Mouse (Mus musculus) heart, postnatal 4 days (tissue): ENCODE data around the gene Nxph3. TPM values are rescaled to one million over a fixed set of nuclear protein-coding genes. Genes with fewer than 3 reads are reported as not detected.

ENCODE experiments used
- DNase-seq: peaks from one replicate; pipeline ENCODE4 v3.0.0; 2021
- total RNA-seq, 2 experiments: library from RNA; stranded (reverse); gene quantifications; 2 replicates each; pipeline ENCODE4 v1.2.3; 2021

The Nxph3 gene
- 1 to 10 TPM; 1.0 to 1.1 TPM for total RNA-seq

DNA sequence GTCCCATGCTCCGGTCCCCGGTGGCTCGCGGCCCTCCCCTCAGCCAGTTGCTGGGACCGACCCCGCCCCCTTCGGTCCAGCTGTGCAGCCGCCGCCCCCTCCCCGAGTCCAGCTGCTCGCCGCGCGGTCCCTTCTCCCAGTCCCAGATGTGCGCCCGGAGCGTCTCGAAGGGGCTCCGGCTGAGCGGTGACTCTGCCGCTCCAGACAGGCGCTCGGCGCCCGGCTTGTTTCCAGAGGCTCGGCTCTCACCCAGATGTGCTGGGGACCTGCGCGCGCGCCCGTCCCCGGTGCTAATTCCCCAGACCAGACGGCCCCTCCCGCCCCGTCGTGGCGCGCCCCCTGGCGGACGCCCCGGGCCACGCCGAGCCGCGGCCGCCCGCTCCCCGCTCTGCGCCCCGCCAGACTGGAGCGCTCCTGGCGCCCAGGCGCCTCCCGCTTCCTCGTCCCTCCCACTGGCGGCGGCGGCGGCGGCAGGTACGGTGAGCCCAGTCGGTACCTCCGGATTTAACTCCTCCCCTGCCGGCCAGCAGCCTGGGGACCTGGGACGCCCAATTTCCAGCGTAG lies at the start of gene Nxph3:
Gene Nxph3, minus strand, starts transcription at position 273 of the 564 bp plus-strand sequence.
- DNase-seq: peak; percentile 81

DNA sequence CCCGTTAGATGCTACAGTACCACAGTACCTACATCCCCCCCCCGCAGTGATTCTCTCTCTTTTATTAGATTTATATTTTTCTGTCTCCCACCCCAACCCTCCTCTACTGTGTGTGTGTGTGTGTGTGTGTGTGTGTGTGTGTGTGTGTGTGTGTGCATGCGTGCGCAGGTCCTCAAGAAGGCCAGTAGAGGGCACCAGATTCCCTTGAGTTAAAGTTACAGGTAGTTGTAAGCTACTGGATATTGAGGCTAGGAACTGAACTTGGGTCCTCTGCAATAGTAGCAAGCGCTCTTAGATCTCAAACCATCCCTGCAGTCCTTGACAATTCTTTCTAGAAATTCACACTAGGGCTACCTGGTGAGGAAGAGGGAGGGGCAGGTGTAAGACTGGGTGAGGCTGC lies 49.5 kb upstream of the Nxph3 start:
- DNase-seq: no peak

DNA sequence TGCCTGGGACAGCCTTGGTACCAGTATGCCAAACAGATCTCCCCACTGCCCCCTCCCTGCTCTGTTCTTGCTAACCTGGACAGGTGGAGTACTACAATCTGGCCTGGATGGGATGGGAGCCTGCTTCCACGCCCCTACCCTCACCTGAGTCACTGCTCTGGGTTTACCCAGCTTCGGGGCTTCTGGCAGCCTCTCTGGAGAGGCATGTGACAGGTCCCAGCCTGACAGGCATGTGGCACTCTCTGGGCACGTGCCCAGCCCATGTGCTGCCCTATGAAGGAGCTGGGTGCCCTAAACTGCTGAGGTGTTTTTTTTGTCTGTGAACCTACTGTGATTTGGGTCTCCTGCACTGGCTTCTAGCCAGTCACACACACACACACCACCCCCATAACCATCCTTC lies 46.4 kb upstream of the Nxph3 start:
- no peak for DNase-seq

DNA sequence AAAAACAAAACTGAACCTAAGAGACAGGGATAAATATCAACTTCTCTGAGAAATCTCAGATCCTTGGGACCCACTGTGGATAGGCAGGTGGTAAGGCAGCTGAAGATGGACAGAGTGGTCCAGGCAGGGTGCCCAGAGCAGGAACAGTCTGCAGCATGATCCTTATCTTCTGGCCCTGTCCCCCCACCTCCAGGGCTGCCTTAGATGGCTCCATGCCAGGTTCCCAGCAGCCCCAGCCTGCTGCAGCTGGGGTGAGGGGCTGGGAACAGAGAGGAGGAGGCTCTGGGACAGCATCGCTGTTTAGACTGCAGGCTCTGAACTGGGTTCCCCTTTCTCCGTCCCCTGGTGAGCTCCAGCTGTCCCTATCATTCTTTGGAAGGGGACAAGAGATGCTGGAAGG lies 45.4 kb upstream of the Nxph3 start:
- DNase-seq: no peak

DNA sequence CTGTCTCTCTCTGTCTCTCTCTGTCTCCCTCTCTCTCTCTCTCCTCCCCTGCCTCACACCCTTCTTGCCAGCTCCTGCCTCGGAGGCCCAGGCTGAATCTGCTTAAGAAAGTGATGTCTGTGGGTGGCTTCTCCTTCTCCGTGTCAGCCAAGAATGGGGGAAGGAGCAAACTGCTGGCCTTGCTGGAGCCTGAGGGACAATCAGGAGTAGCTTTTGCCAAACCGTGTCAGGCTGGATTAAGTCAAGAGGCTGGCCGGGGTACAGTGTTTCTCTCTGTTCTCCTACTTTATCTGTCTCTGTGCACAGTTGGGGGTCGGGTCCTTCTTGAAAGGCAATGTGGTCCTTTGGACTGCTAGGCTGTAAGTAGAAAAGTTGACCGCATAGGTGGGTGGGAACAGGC lies 43.3 kb upstream of the Nxph3 start:
- peak; percentile 46 for DNase-seq

DNA sequence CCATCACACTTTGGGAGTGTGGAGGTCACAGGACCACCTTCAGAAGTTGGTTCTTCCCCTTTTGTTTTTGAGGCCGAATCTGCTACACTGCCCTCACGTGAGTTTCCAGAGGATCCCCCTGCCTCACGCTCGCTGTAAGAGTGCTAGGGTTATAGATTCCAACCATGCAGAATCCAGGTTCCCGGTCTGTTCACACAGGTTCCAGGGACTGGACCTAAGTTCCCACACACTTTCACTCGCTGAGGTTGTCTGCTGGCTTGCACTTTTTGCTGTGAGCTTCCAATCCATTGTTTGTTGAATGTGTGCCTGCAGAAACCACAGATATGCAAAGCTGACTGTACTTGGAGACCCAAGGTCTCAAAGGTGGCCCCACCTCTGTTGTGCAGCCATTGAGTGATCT lies 42.7 kb upstream of the Nxph3 start:
- no peak for DNase-seq

DNA sequence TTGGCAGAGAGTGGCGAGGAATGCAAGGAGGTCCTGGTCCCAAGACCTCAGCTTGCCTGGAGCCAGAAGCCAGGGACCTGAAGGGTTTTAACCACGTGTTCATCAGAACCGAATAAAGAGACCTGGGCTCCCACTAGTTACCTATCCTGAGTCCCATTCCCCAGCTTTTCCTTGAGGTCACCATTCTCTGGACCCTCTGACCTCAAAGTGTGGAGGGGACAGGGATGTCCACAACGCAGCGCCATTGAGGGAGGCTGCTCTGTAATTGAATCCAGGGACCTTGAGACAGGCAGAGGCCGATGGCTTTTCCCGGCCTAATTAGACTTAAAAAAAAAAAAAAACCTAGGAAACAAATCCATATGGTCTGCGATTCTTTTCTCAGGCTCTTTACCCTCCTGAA lies 40.9 kb upstream of the Nxph3 start:
- DNase-seq: no peak

DNA sequence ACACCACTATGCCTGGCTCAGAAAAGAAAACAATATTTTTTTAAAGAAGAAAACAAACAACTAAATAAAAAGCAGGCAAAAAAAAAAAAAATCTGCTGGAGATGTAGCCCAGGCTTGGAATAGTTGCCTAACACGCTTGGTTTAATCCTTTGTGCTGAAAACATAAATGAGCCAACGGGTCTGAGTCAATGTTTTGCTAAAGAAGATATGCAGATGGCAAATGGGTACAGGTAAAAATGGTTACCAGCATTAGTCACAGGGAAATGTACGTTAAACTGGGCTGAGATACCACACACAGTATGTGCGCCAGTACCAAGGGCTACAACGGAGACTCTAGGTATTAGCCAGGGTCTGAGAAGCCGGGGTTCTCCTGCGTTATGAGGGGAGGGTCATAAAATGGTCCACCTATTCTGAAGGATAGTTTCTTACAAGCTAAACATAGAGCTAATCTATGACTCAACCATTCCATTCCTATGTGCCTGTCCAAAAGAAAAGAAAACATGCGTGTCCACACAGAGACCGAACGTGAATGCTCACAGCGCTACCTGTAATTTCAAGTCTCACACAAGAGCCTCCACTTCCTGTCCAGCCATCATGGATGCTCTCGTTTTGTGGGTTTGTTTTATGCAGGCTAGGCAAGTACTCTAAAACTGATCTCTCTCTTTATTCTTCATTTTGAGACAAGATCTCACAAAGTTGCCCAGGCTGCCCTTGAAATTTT lies 36.1 kb upstream of the Nxph3 start:
- DNase-seq: no peak

DNA sequence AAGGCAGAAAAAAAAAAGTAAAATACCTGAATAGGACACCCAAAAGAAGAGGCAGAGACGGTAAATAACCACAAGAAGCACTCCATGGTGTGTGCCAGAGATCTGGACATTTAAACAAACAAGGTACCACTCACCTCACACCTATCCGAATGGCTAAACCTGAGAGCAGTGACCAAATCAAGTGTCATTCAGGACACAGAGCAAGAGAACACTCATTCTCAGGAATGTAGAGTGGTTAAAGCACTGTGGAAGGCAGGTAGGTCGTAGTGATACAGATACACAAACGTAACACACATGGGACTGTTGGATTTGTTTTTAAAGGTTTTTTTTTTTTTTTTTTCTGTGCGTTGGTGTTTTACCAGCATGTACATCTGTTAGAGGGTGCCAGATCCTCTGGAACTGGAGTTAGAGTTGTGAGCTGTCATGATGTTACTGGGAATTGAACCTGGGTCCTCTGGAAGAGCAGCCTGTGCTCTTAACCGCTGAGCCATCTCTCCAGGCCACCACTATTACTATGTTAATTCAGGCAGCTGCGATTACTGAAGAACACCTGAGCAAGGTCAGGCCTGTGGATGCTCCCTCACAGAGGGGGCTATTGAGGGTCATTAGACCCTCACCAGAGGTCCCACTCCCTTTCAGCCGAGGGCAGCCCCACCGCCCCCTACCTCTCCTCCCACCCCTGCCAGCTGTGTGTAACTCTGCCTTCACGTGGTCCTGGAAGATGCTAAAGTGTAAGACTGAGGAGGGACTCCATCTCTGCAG lies 31.8 kb upstream of the Nxph3 start:
- DNase-seq: no peak

DNA sequence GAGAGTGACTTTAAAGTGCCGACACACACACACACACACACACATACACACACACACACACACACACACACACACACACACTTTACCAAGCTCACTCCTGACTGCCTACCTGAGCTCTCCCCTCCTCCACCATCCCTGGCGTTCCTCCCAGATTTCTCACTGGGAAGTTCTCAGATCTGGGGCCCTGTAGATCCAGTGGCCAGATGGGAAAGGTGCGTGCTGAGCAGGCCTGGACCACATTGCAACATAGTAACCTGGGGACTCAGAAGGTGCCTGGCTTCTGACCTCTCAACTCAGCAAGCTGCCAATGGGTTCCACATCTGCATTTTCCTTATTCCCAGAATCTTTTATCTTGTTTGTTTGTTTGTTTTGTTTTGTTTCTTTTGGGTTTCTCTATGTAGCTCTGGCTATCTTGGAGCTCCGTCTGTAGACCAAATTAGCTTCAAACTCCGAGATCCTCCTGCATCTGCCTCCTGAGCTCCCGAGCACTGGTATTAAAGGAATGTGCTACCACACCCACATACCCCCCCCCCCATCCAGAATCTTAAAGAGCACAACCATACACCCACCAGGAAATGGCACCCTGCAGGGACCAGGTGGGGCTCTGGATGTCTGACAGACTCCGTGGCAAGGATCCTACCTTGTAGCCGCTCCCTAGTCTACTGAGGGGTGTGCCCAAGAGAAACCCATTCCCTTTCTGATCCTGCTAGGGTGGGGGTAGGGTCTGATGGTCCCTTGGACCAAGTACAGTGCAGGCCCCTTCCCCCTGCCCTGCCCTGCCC lies 30.4 kb upstream of the Nxph3 start:
- DNase-seq: no peak

DNA sequence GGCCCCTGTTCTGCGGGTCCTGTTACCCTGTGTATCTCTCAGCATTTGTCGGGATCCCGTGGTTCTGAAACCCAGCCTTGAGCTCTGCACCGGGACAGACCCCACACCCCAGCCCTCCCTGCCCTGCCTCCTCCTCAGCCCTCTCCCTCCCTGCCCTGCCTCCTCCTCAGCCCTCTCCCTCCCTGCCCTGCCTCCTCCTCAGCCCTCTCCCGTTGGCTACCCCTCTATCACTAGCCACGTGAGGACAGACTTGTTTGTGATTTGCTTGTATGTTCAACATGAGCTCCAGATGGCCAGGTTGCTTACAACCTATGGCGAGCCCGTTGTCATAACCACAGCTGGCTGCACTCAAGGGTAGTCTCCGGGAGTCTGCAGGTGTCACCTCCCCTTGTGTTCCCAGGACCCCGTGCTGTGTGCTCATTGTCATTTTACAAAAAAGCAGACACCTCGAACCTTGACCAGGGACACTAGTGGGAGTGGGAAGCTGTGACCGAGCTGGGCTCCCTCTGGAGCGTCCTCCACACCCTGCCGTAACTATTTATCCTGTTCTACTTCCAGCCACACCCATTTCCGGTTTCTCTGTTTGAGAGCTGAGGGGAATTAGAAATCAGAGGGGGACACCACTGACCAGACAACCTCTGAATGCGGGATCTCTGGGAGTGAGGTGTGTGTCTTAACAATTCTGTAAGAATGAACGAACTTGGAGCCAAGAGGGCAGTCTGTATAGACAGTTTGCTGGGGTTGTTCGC lies 26.4 kb upstream of the Nxph3 start:
- no peak for DNase-seq

DNA sequence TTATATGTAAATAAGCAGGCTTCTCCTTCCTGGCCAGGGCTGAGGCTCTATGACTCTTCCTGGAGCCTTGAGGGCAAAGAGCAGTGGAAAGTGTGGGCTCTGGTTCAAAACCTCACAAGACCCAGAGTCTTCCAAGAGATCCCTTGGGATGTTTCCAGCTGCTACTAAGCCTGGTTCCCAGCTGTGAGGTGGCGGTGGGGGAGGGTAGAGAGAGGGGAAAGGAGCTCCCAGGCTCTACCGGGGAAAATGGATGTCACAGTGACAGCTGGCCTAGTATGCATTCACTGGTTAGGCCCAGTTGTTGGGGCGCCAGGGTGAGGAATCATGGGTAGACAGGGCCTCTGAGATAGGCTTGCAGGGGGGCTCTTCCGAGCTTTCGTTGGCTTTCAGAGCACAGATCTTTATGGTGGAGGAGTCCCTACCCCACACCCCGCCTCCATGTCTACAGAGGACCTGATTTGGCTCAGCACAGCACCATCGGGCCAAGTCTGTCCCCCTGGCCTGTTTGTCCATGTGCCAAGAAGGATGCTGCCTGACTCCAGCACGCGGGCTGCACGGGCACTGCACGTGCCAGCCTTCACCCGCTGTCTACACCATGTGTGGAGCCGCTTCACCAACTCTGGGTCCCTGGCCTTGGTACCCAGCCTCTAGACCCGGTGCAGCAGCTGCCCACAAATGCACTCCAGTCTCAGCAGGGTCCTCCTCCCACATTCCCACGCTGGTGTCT lies 24.2 kb upstream of the Nxph3 start:
- peak; percentile 56 for DNase-seq

DNA sequence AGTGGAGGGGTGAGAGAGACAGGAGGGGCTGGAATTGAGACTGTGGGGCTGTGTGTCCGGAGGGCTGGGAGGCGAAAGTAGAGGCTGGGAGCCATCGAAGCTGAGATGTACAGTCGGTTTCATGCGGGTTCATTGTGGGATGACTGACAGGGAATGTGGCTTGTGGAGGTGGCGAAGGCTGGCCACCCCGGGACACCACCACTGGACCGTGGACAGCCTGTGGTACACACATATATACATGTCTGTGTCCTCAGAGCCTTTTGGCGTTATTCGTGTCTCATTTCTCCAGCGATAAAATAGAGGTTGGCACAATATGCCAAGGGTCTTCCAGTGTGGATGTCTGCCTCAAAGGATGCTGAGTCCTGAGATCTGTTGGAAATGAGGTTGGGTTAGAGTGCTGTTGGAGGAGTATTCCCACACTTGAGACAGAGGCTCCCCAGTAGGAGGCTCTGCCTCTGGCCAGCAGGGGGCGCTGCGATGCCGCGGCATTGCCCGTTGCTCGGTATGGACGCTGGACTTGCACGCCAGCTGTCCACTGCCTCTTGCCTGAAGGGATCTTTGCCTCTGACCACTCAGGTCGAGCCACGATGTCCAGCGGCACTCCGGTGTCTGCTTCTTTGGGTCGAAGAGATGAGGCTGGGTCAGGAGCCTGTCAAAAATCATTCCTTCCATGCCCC lies 19.3 kb upstream of the Nxph3 start:
- DNase-seq: peak; percentile 97

DNA sequence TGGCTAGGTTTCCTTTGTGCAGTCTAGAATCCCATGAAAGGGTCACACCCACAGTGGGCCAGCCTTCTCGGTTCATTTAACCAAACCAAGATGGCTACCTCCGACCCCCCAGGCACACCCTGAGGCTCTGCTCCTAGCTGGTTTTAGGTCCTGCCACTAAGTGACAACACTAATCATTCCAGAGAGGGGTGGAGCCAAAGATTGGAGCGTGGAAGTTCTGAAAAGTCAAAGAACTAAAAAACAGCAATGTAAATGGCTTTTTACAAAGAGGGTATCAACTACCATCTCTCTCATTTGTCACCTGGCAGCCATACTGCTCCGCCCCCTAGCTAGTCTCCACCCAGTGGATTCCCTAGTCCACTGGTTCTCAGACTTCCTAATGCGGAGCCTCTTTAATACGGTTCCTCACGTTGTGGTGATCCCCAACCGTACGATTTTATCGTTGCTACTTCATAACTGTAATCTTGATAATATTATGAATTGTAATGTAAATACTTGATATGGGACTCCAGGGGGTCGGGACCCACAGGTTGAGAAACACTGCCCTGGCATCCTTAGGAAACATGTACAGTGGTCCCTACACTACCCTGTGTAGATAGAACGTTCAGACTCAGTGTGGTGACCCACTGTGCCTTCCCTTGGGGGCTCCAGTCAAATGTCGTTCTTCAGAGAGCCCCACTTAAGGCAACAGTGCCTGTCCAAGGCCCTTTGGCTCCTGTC lies 18.1 kb upstream of the Nxph3 start:
- DNase-seq: no peak

DNA sequence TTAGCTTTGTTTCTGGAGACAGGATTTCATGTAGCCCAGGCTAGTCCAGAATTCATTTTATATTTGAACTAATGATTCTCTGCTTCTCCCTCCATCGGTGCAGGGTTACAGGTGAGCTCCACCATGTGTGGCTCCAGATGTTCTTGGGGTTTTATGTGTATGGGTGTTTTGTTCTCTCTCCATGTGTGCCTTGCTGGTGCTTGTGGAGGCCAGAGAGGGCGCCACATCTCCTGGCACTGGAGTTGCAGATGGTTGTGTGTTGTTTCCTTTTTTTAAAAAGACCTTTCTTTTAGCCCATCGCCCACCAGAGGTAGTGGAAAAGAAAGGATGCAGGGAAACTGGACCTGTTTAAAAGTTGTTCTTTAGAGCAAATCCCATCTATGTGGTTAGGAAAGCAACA lies 13.9 kb upstream of the Nxph3 start:
- DNase-seq: no peak

DNA sequence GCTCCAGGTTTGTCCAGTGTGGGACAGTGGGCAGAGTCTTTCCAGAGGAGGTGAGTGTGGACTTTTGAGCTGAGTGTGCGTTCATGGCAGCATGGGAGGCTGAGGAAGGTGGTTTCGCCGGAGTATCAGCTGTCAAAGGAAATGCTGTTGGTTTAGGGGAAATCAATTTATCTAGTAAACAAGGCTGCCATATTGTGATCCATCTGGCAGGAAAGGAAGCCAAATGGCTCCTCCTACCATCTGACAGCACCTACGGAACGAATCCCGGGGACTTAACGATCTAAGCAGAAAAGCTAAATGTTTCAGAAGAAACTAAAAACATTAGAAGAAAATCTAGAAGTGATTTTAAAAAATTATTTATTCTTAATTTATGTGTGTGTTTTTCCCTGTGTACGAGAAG lies 12.9 kb upstream of the Nxph3 start:
- DNase-seq: no peak

DNA sequence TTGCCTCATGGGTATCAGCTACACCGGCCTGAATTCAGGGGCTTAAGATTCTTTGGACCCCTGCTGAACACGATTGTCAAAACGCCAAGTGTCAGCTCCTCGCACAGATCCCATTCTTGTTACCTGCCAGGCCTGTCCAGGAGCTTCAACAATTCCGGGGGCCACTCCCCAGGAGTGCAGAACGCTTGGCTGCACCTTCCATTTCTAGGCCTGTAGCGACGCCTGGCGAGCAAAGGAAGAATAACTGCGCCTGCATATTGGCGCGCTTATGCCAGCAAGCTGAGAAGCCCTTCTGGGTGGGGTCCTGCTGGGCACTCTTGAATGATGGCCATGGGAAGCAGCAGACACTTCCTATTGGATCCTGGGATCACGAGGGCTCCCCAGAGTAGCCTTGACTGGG lies 7.2 kb upstream of the Nxph3 start:
- peak; percentile 83 for DNase-seq

DNA sequence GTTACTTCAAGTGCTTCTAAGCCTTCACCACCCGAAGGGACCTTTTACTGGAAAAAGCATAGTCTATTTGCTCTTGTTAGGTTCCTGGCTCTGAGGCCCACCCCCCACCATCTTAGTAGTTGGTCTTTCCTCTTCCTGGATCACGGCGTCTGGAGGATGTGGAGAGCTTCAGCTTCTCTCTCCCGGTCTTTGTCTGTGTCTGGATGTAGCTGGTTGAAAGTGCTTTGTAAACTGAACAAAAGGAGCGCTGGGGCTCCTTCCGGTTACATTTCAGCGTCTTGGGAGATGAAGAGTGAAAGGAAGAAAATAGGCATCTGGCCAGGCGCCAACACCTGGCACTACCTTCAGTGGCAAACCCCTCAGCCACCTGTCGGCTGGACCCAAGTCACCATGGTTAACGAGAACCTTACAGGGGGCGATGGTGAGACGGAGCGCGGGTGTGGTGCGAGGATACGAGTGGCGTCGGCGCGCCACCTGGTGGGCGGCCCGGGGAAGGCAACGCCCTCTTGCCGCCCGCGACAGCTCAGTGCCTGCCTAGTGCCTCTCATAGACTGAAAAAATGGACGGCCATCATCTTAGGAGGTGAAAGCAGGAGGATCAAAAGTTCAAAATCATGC lies 6.2 kb upstream of the Nxph3 start:
- DNase-seq: peak; percentile 93

DNA sequence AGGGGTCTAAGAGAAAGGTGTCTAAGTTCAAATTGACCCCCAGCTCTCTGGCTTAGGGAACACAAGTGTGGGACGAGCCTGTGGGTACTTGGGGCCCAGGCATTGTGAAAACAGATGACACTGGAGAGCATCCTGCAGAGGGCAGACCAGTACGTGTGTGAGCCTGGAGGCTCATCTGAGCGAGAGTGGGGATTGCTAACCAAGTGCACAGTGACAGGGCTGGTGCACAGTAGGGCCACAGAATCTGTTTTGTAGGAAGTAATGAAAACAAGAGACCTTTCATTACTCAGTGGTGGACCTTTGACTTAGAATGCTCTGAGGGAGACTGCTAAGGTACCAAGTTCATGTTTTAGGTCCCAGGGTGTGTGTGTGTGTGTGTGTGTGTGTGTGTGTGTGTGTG lies 5.6 kb upstream of the Nxph3 start:
- no peak for DNase-seq

DNA sequence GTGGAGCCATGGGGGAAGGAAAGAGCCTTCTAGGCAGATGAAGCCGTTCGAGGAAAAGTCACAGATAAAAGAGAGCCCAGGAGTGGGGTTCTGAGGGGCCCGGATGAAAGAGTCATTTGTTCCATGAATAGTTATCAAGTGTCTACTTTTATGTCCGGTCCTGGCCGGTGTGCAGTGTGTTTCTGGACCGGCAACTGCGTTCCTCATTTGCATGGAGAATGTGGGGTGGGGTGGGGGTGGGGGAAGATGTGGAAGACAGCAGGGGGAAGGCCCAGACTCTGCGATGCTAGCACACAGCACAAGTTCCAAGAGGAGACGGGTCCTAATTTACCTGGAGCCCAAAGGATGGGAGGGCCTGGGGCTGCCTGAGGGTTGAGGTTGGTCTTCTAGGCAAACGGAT lies 4.9 kb upstream of the Nxph3 start:
- DNase-seq: no peak
